ENCODE assay signal across 14 mouse cellular contexts in the genomic region with DNA sequence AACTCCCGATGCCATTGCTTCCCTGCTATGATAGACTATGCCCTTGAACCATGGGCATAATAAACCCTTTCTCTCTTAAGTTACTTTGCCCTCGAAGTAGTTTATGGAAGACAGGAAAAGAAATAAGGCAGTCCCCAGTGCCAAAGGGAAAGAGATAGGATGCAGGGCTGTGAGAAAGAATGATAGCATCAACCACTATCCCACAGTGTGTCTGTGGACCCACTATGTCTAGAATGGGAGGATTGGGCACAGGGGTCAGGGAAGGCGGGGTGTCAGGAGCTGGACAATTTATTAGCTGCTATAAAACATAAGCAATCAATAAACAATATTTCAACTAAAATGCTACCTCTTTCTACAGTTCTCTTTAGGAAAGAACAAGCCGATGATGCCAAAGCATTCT.
A peak's percentile ranks its signal among the peaks of the same experiment; 100 is the strongest.
DNase-seq lines count a peak whose midpoint lies in the region; ATAC-seq and TF ChIP-seq lines count a peak whose summit lies in the region.
"Had no signal": no experiment of that assay in that cellular context is flagged by ENCODE, and none has a peak within 500 bp of the region (broad histone marks: within the 10 kb centered on the region; RNA-seq: fewer than 3 reads in every experiment).

No protein-coding gene starts in this region.

- peaks cover 26% of the 10 kb centered on the region for H3K4me1 ChIP-seq in stomach, embryonic 14.5 days (ENCODE audit: control insufficient read depth, insufficient read depth, low read length)
- H3K4me1 ChIP-seq in stomach, postnatal 0 days (replicated peaks; ENCODE audit: control insufficient read depth, insufficient read depth), result peaks cover 3% of the 10 kb centered on the region; the same call in 1 of the 2 replicates
- H3K4me1 ChIP-seq in forebrain, embryonic 16.5 days (replicated peaks; ENCODE audit: control insufficient read depth, insufficient read depth, low read length), result peaks cover 25% of the 10 kb centered on the region
- peaks cover 27% of the 10 kb centered on the region for H3K4me1 ChIP-seq in midbrain, embryonic 13.5 days (replicated peaks)

- no peak for ATAC-seq in stomach, embryonic 14.5 days (ENCODE audit: insufficient number of reproducible peaks, insufficient read depth, low FRiP score, low read depth)
- ATAC-seq in stomach, postnatal 0 days (ENCODE audit: low FRiP score, low TSS enrichment), result no peak
- ATAC-seq in forebrain, embryonic 16.5 days, result peak; percentile 16; the same call in 1 of the 2 replicates
- peak; percentile 15; the same call in 1 of the 2 replicates for ATAC-seq in midbrain, embryonic 13.5 days
- ATAC-seq: liver, postnatal 0 days; Patski had no signal

- H3K27ac ChIP-seq in stomach, embryonic 14.5 days (ENCODE audit: low read length), result no peak overlapping the region; the same call in 1 of the 2 replicates
- no peak overlapping the region for H3K27ac ChIP-seq in stomach, postnatal 0 days (replicated peaks)
- H3K27ac ChIP-seq in forebrain, embryonic 16.5 days (ENCODE audit: low read length), result no peak overlapping the region; the same call in 1 of the 2 replicates
- peak overlapping the region; percentile 68 for H3K27ac ChIP-seq in midbrain, embryonic 13.5 days
- H3K27ac ChIP-seq: kidney, postnatal 0 days; stomach, embryonic 15.5 days had no signal

- no peaks in the 10 kb centered on the region for H3K27me3 ChIP-seq in stomach, embryonic 14.5 days (ENCODE audit: control insufficient read depth, insufficient read depth, low read length)
- H3K27me3 ChIP-seq in stomach, postnatal 0 days (ENCODE audit: control insufficient read depth, insufficient read depth, low read length), result no peaks in the 10 kb centered on the region
- no peaks in the 10 kb centered on the region for H3K27me3 ChIP-seq in forebrain, embryonic 16.5 days (replicated peaks; ENCODE audit: control insufficient read depth, insufficient read depth, low read length)
- no peaks in the 10 kb centered on the region for H3K27me3 ChIP-seq in midbrain, embryonic 13.5 days
- H3K27me3 ChIP-seq: limb, embryonic 13.5 days; Patski; stomach, embryonic 15.5 days had no signal

- TF ChIP-seq EP300 in stomach, postnatal 0 days (optimal IDR thresholded peaks at IDR 0.05), result no peak

- H3K9me3 ChIP-seq in stomach, embryonic 14.5 days (ENCODE audit: control insufficient read depth, low read depth, low read length), result no peaks in the 10 kb centered on the region
- no peaks in the 10 kb centered on the region for H3K9me3 ChIP-seq in stomach, postnatal 0 days (ENCODE audit: control insufficient read depth, low read length)
- H3K9me3 ChIP-seq in forebrain, embryonic 16.5 days (ENCODE audit: control insufficient read depth, low read length), result no peaks in the 10 kb centered on the region
- H3K9me3 ChIP-seq in midbrain, embryonic 13.5 days, result no peaks in the 10 kb centered on the region
- H3K9me3 ChIP-seq: limb, embryonic 13.5 days; stomach, embryonic 15.5 days had no signal

- no peak for DNase-seq in stomach, postnatal 0 days (ENCODE audit: low spot score)
- no peak for DNase-seq in thymus, postnatal 25 days
- no peak for DNase-seq in ovary, postnatal 14 days (ENCODE audit: low spot score)
- DNase-seq in gastrocnemius, adult 18-20 months (ENCODE audit: low spot score), result no peak
- DNase-seq: cerebellum, adult 9-11 months; heart, adult 11 months; liver, postnatal 0 days had no signal

- H3K4me2 ChIP-seq in stomach, embryonic 14.5 days (replicated peaks; ENCODE audit: low read depth, low read length), result no peak overlapping the region
- no peak overlapping the region for H3K4me2 ChIP-seq in stomach, postnatal 0 days (replicated peaks; ENCODE audit: low read depth)
- no peak overlapping the region for H3K4me2 ChIP-seq in forebrain, embryonic 16.5 days (ENCODE audit: low read length)
- no peak overlapping the region for H3K4me2 ChIP-seq in midbrain, embryonic 13.5 days (replicated peaks)
- H3K4me2 ChIP-seq: limb, embryonic 13.5 days; stomach, embryonic 15.5 days had no signal

- TF ChIP-seq CTCF in stomach, postnatal 0 days (IDR thresholded peaks at IDR 0.05; ENCODE audit: low read depth), result no peak

- H3K36me3 ChIP-seq in stomach, embryonic 14.5 days (ENCODE audit: control insufficient read depth, insufficient read depth, low read length), result no peaks in the 10 kb centered on the region
- no peaks in the 10 kb centered on the region for H3K36me3 ChIP-seq in stomach, postnatal 0 days (ENCODE audit: control insufficient read depth, insufficient read depth, low read length)
- H3K36me3 ChIP-seq in forebrain, embryonic 16.5 days (ENCODE audit: control insufficient read depth, insufficient read depth), result no peaks in the 10 kb centered on the region
- H3K36me3 ChIP-seq in midbrain, embryonic 13.5 days, result no peaks in the 10 kb centered on the region
- H3K36me3 ChIP-seq: stomach, embryonic 15.5 days had no signal

- H3K9ac ChIP-seq in stomach, embryonic 14.5 days (replicated peaks; ENCODE audit: low read depth, low read length), result 0 out of 2 replicates have a peak overlapping the region, but pooled peaks have one; percentile 10
- no peak overlapping the region for H3K9ac ChIP-seq in stomach, postnatal 0 days (ENCODE audit: low read length)
- H3K9ac ChIP-seq in forebrain, embryonic 16.5 days (replicated peaks; ENCODE audit: low read depth, low read length), result no peak overlapping the region
- no peak overlapping the region for H3K9ac ChIP-seq in midbrain, embryonic 13.5 days (replicated peaks)
- H3K9ac ChIP-seq: limb, embryonic 13.5 days; liver, postnatal 0 days; stomach, embryonic 15.5 days had no signal

- WGBS in stomach, embryonic 14.5 days, result 38% methylated on average over 4 of the region's 4 CpGs
- 51% methylated on average over 4 of the region's 4 CpGs for WGBS in stomach, postnatal 0 days
- 40% methylated on average over 4 of the region's 4 CpGs for WGBS in forebrain, embryonic 16.5 days
- 50% methylated on average over 4 of the region's 4 CpGs for WGBS in midbrain, embryonic 13.5 days

- no peak overlapping the region for H3K4me3 ChIP-seq in stomach, embryonic 14.5 days (ENCODE audit: low read depth, low read length)
- no peak overlapping the region for H3K4me3 ChIP-seq in stomach, postnatal 0 days (ENCODE audit: low read depth, low read length)
- H3K4me3 ChIP-seq in forebrain, embryonic 16.5 days (replicated peaks; ENCODE audit: low read length), result no peak overlapping the region
- H3K4me3 ChIP-seq in midbrain, embryonic 13.5 days (replicated peaks), result no peak overlapping the region
- H3K4me3 ChIP-seq: limb, embryonic 13.5 days; stomach, embryonic 15.5 days had no signal

Comparison
In these comparisons a context has a peak if more than half of its experiments do, and no peak if none do; other contexts are left out.
1. ATAC-seq: peak in forebrain, embryonic 16.5 days (single experiment) and midbrain, embryonic 13.5 days (single experiment); none in stomach, embryonic 14.5 days (single experiment) and stomach, postnatal 0 days (single experiment).